Mouse (Mus musculus): Measurements from ENCODE around the gene Slc9b1. TPM values are rescaled to one million over a fixed set of nuclear protein-coding genes. Genes with fewer than 3 reads are reported as not detected.

The Slc9b1 gene
- polyA plus RNA-seq, 1 experiment = 0.15 TPM

DNA sequence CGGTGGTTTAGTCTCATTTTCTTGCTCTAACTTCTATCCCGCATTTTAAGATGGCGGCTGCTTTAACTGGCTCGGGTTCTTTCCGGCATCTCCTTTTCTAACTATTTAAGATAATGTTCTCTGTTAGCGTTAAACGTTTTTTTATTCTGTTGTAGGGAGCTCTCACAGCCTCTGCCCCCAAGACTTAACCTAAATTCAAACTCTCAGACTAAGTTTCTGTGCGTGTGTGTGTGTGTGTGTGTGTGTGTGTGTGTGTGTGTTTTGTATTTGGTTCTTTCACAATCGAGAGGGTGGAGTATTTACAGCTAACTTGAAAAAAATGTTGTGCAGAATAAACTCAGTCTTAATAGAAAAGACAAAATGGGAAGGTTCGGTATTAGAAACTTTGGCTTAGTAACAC, 92.8 kb downstream of the Slc9b1 start:
- TF ChIP-seq GATA1 (IDR thresholded peaks at IDR 0.05; ENCODE audit: low read length) = no peak

DNA sequence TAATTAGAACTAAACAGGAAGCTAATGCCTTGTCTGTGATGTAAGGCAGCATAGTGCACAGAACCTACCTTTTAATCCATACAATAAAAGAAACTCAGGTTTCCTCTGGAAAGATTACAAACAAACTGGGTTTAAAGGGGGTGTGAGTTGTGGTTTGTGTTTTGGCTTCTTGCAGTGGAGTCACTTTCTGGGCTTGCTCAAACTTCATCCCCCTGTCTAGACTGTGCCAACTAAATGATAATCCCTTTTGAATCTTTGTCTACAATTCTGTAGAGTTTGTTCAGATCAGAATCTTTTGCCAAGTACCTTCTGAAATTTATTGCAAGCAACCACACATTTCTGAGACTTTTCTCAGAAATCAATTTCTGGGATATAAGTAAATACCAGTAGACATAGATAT, 97.1 kb downstream of the Slc9b1 start:
- no peak for TF ChIP-seq GATA1 (IDR thresholded peaks at IDR 0.05; ENCODE audit: low read length)

Other genes with a start within 250 kb of the Slc9b1 start
- 1.9 and 2.3 TPM in 2 replicates for gene Cenpe, start 135.5 kb upstream of the Slc9b1 start, polyA plus RNA-seq (2012)
- not detected in 2 replicates for gene Bdh2, start 66.8 kb upstream of the Slc9b1 start, polyA plus RNA-seq (2012)
- gene Slc9b2, start 40.3 kb upstream of the Slc9b1 start, polyA plus RNA-seq (2012) = not detected in 2 replicates
- 31.5 and 36.7 TPM in 2 replicates for gene Cisd2, start 75.9 kb downstream of the Slc9b1 start, polyA plus RNA-seq (2012)
- 464 and 694 TPM in 2 replicates for gene Ube2d3, start 90.1 kb downstream of the Slc9b1 start, polyA plus RNA-seq (2012)
- gene Manba, start 137.6 kb downstream of the Slc9b1 start, polyA plus RNA-seq (2012) = 1.8 and 2.2 TPM in 2 replicates

Data from G1E-ER4 (cell line).